Mouse (Mus musculus) right cerebral cortex, adult 2 months (tissue): ENCODE measurements around the gene Elf5.

Experiments used
- DNase-seq, 2 experiments: peaks; one replicate each; pipeline ENCODE4 v3.0.0; 2021 to 2022; ENCODE audit warnings: low spot score in 2 of 2

The Elf5 gene

GRCm38 (mm10) chr2:103435110-103435509 is 23.6 kb downstream of the Elf5 start:
- DNase-seq, result no peak

- DNase-seq, result no peak
Observed at GRCm38 (mm10) chr2:103436534-103436933, 25.0 kb downstream of the Elf5 start.

DNA sequence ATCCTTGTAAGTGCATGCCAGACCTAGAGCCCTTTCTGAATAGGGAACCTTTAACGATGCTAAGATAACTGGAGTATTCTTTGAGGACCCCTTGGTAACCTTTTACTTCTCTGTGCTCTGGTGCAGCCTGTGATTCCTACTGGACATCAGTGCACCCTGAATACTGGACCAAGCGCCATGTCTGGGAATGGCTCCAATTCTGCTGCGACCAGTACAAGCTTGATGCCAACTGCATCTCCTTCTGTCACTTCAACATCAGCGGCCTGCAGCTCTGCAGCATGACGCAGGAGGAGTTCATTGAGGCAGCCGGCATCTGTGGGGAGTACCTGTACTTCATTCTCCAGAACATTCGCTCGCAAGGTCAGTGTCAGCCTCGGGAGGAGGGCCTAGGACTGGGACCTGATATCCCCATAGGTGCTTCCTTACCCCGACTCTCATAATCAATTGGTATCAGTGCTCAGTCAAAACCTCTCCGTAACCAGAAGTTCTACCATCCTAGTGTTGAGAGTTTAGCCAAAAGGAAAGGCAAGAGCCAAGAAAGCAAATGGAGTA is 27.7 kb downstream of the Elf5 start:
- DNase-seq, result no peak

GRCm38 (mm10) chr2:103439710-103440109 is 28.2 kb downstream of the Elf5 start:
- peak; percentile 79 to 84 for DNase-seq

- peak; percentile 64 for DNase-seq
Observed at GRCm38 (mm10) chr2:103445776-103446175, 34.3 kb downstream of the Elf5 start.

- DNase-seq, result no peak
Observed at GRCm38 (mm10) chr2:103446326-103446725, 34.8 kb downstream of the Elf5 start.

- DNase-seq, result no peak
Observed at GRCm38 (mm10) chr2:103448947-103449560, 37.6 kb downstream of the Elf5 start.

DNA sequence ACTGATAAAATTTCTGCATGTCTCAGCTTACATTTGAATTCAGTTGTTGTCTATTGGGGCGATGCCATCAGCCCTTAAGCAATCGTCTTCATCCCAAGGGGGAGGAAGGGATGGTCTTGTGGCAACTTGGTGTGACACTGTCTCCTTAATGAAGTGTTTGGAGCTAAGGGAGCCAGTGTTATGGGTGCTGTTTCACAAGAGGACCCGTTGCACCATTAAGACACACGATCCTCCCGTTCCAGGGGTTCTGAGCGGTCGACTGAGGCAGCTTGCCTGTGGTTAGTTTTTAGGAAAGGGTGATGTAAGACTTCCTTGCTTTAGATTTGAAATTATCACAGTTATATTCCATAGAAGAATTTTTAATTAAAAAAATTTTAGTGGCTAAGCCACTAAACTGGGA is 38.3 kb downstream of the Elf5 start:
- no peak for DNase-seq

DNA sequence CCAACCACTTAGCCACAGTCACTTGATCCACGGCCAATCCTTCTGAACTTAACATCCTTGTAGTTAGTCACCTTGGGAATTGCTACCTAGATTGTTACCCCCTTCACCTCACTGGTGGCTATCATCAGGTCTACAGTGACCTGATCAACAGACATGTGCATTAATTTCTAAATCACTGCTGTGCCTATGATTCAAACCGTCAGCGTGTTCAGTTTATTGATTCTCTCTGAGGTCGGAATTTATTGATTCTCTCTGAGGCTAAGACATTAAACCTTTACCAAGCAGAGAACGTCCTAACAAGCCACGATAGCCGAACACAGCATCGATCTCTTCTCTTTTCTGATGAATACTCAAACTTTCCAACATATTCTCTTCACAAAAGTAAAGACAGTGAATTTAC is 38.8 kb downstream of the Elf5 start:
- DNase-seq, result no peak

DNA sequence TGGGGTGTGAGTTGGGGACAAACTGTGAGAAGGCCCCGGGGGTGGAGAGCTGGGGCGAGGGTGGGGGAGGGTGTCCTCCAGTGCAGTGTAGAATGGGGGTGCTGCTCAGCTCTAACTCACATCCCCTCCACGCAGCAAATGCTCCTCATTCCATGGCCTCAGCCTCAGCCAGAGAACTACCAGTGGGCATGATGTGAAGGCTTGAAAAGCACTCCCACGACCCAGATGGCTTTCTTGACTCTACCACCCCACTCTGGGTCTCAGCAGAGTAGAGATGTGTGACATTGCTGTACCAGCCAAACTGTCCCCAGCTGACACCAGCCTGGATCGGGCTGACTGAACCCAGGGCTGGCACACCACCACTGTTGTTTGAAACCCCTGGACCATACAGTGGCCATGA is 41.1 kb downstream of the Elf5 start:
- DNase-seq, result no peak

GRCm38 (mm10) chr2:103455748-103456147 is 44.3 kb downstream of the Elf5 start:
- DNase-seq, result no peak

GRCm38 (mm10) chr2:103456646-103457045 is 45.2 kb downstream of the Elf5 start:
- DNase-seq, result peak; percentile 92 to 96

DNA sequence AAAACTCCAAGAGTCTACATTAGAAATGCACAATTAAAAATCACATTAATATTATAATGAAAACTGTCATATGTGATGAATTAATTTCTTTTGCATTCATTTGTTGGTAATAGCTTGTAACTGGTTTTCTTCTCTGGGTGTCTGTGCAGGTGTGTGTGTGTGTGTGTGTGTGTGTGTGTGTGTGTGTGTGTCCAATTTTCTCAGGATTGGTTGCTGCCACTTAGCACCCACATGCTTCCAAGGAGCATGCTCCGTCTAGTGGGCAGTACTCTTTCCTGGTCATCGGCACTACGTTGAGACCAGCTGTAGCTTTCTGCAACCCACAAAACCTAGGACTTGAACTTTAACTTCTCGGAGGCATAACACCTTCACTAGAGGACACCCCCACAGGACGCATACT is 45.6 kb downstream of the Elf5 start:
- DNase-seq, result no peak

GRCm38 (mm10) chr2:103457628-103458027 is 46.1 kb downstream of the Elf5 start:
- peak in 1 of 2 experiments; percentile 31 for DNase-seq

DNA sequence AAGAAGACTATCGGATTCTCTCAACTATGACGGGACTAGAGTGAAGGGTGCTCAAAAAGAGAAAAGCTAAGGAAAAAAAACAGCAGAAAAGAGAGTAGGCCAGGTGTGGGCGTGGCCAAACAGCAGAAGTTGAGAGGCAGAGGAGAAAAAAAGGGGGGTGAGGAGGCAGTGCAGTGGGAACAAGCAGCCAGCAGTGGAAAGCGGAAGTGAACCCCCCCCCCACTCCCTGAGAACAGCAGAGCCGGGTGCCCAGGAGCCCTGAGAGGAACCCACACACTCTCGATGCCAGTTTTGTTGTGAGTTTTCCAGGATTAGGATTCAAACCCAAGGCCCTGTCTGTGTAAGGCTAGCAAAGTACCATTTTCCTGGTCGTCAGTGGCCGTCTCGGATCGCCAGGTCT is 47.6 kb downstream of the Elf5 start:
- DNase-seq, result no peak

DNA sequence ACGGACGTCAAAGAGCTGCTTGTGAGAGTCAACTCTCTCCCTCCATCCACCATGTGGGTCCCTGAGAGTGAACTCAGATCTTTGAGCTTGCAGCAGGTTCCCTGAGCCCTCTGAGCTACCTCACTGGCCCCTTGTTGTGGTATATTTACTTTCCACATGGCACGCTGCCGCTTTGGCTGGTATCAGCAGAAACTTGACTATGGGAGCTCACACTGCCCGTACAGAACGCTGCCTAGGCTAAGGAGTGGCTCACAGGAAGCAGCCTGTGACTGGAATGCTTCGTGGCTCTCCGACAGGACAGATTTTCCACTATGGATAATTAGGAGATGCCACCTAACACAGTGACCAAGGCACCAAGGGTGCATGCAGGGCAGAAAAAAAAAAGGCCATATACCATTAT is 49.7 kb downstream of the Elf5 start:
- DNase-seq, result no peak

GRCm38 (mm10) chr2:103461743-103462142 is 50.3 kb downstream of the Elf5 start:
- DNase-seq, result no peak

DNA sequence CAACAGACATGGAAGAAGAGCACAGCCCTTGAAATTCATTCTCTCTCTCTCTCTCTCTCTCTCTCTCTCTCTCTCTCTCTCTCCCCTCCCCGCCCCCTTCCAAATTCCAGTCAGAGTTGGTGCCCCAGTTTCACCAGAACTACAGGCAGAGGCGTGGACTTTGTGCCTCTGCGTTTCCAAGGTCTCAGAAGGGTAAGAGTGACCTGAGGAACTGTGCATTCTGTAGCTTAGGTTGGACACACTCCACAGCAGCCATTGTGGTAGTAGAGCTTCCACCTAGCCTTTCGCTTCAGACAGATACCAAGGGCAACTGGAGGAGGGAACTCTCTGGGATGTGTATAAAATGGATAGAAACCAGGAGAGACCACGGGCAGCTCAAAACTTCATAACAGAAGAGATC is 51.3 kb downstream of the Elf5 start:
- DNase-seq, result no peak

GRCm38 (mm10) chr2:103464524-103464923 is 53.0 kb downstream of the Elf5 start:
- DNase-seq, result peak in 1 of 2 experiments; percentile 26

GRCm38 (mm10) chr2:103465429-103465828 is 53.9 kb downstream of the Elf5 start:
- DNase-seq, result no peak

GRCm38 (mm10) chr2:103466272-103466671 is 54.8 kb downstream of the Elf5 start:
- DNase-seq, result no peak

DNA sequence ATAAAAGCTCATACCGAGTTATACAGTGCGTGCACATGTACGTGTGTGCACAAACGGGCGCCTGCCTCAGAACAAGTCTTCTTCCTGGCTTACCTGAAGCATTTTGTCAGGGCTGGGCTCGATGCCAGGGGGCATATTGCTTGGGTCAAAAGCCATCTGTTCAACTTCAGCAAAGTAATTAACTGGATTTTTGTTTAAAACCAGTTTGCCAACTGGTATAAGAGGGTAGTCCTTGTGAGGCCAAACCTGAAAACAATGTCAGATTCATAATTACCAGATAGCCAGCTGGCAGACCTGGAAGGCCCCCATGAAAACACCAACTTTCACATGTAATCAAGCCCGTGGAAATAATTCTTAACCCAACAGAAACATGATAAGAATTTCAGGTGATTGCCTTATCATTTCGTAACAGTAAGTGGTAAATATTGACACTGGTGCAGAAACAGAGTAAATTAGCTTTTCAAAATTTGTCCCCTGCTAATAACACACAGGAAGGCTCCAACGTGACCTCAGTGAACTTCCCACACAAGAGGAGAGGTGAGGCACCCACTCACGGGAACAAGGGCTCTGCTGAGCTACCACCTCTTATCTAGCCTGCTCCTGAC is 55.6 kb downstream of the Elf5 start:
- DNase-seq, result no peak

GRCm38 (mm10) chr2:103473362-103473761 is 61.9 kb downstream of the Elf5 start:
- no peak for DNase-seq

- no peak for DNase-seq
Observed at GRCm38 (mm10) chr2:103476180-103476579, 64.7 kb downstream of the Elf5 start.
